Mouse (Mus musculus) layer of hippocampus, adult 2 months (tissue): Measurements from ENCODE around the gene Ddx28. TPM values are rescaled to one million over a fixed set of nuclear protein-coding genes. Genes with fewer than 3 reads are reported as not detected.
"Not testable (repeated sequence)": the region's sequence is repeated elsewhere in the genome, so short reads cannot be mapped to it uniquely, and the experiment has no call there.

Experiments
- DNase-seq, 2 experiments: peaks; one replicate each; pipeline ENCODE4 v3.0.0; 2022; ENCODE audit warnings: low spot score in 2 of 2
- H3K27ac ChIP-seq: fragments of 200-600 bp; 2 replicates; pipeline ENCODE4 v1.8.1; 2022
- H3K4me3 ChIP-seq: fragments of 200-600 bp; 2 replicates; pipeline ENCODE4 v1.8.1; 2022; ENCODE audit warnings: mild to moderate bottlenecking
- CTCF ChIP-seq: fragments of 200-600 bp; conservative IDR thresholded peaks from 2 replicates; pipeline ENCODE4 v1.8.1; 2022; ENCODE audit warnings: antibody characterized with exemption, mild to moderate bottlenecking, moderate library complexity
- total RNA-seq, 2 experiments: library from RNA; stranded (reverse); gene quantifications; 2 replicates each; pipeline ENCODE4 v1.2.3; 2021

The Ddx28 gene
- total RNA-seq, 2 experiments from 2014 or later = 12.4 to 14.0 TPM

DNA sequence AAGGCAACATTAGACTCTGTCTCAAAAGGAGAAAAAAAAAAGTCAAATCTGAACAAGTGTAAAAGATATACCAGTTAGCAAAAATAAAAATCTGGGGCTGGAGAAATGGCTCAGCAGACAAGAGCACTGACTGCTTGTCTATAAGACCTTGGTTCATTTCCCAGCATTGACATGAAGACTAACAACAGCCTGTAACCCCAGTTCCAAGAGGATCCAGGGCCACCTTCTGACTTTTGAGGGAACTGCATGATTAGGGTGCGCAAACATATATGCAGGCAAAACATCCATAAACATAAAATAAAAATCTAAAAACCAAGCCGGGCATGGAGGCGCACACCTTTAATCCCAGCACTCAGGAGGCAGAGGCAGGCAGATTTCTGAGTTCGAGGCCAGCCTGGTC is 5.3 kb downstream of the Ddx28 start:
- Histone ChIP-seq H3K4me3 (no peak overlapping the region), H3K27ac (no peak overlapping the region)
- no peak for DNase-seq
- TF ChIP-seq CTCF = peak; percentile 43

DNA sequence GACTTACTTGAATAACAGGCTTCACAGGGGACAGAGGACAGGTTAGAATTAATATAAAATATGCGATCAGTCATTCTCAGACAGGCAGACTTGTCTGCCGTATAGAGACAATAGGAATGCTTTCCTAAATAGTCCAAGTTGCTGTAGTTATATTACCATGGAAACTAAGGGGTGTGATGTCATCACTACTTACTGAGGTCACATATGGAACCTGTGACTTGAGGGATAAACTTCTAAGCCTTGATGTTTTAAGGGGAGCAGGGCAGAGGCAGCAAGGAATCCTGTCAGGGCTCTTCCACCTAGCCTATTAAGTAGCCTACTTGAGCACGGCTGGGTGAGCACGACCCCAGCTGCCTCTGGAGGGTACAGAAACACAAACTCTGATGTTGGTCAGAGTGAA is 5.8 kb downstream of the Ddx28 start, which contains the start of gene Dpep2nb:
TSS of gene Dpep2nb (minus strand) at position 101 of the 400 bp plus-strand sequence.
- no peak for TF ChIP-seq CTCF
- DNase-seq = no peak
- Histone ChIP-seq H3K4me3 (no peak within 1 kb of the TSS), H3K27ac (no peak within 1 kb of the TSS)

DNA sequence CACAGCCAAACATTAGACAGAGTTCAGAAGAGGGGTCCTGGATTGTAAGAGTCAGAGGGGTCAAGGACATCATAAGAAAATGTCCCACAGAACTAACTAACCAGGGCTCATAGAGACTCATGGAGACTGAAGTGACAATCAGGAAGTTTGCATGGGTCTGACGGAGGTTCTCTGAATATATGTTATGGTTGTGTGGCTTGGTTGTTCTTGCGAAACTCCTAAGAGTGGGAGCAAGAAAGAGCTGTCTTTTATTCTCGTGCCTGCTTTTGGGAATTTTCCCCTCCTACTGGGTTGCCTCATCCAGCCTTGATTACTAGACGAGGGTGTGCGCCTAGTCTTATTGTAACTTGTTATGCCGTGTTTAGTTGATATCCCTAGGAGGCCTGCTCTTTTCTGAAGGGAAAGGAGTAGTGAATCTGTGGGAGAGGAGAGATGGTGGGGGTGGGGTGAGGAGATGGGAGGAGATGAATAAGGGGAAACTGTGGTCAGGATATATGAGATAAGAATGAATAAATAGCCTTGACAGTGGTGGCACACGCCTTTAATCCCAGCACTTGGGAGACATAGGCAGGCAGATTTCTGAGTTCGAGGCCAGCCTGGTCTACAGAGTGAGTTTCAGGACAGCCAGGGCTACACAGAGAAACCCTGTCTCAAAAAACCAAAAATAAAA is 7.0 kb downstream of the Ddx28 start:
- Histone ChIP-seq H3K27ac (no peak overlapping the region), H3K4me3 (no peak overlapping the region)
- TF ChIP-seq CTCF = no peak
- DNase-seq = no peak

DNA sequence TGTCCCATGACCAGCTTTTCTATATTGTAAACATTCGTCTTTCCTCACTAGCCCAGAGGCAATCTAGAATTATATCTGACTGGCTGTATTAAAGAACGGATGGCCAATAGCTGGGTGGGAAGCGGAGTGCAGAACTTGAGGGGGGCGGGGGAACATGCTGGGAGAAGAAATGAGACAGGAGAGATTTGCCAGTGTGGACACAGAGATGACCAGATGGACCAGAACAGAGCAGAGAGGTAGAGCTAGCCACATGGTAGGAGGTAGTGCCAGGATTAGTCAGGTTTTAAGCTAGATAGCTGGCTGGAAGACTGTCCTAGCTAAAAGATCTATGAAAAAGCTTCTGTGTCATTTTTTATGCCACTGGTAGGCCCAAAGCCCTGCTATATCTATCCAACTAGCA is 9.8 kb downstream of the Ddx28 start:
- no peak for TF ChIP-seq CTCF
- no peak overlapping the region for H3K27ac ChIP-seq
- no peak overlapping the region for H3K4me3 ChIP-seq
- no peak for DNase-seq

DNA sequence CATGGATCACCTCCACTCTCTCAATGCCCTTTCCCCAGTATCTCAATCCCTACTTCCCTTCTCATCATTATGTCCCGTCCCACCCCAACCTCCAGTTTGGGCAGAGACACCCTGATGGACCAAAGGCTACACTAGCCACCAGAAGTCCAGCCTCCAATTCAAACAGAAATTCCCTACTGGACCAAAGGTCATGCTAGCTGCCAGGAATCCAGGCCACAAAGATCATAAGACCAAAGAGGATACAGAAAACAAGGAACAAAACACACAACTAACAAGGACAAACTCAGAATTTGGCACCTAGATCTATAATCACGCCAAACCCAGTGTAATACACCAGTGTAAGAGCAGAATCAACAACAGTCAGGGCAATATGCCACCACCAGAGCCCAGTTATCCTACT is 12.7 kb downstream of the Ddx28 start:
- no peak for TF ChIP-seq CTCF
- no peak for DNase-seq
- Histone ChIP-seq H3K27ac (no peak overlapping the region), H3K4me3 (no peak overlapping the region)

DNA sequence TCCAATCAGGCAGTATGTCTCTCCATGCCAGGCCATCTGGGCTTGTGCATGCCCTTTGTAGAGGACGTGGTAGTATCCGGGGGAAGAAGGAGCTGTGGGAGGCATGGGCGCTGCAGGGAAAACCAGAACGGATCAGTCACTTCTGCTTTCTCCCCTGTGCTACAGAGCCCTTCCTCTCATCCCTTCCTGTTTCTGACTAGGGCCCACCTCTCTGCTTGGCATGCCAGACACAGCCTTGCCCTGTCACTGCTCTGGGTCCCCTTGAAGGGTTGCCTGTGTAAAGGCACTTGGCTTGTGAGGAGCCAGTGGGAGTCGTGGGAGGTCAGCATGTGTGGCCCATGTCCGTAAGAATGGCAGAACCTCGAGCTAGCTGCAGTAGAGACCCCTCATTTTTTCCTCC is 15.3 kb downstream of the Ddx28 start:
- DNase-seq = no peak
- Histone ChIP-seq H3K27ac (no peak overlapping the region), H3K4me3 (no peak overlapping the region)
- no peak for TF ChIP-seq CTCF

DNA sequence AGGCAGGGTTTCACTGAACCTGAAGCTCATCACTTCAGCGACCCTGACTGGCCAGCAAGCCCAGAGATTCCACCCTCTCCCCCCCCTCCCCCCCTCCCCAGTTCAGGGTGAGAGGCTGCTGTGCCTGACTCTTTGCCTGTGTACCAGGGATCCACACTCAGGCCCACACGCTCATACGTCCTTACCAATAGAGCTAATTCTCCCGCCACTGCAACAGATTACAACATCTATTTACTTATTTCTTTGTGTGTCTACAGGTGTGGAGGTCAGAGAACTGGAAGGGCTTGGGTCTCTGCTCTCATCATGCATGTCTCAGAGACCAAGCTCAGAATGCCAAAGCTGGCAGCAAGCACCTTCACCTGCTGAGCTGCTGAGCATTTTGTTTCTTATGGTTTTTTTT is 18.5 kb downstream of the Ddx28 start:
- Histone ChIP-seq H3K27ac (no peak overlapping the region), H3K4me3 (no peak overlapping the region)
- no peak for TF ChIP-seq CTCF
- DNase-seq = no peak

DNA sequence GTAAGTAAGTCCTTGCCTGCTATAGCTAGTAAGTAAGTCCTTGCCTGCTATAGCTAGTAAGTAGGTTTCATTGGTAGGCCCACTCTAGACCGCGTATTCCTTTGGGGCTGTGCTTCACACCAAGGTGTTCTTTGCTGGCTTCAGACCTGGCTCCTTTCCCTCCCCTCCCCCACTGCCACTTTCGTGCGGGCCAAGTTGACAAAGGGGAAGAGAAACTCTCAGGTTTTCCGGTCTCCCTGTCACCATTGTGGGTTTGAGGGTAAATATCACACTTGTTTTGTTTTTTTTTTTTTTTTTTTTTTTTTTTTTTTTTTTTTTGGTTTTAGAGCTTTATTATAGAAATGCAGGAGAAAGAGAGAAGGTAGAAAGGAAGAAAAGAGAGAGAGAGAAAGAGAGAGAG is 19.2 kb downstream of the Ddx28 start:
- H3K4me3 ChIP-seq = no peak overlapping the region
- H3K27ac ChIP-seq = no peak overlapping the region
- no peak for DNase-seq
- TF ChIP-seq CTCF = no peak

DNA sequence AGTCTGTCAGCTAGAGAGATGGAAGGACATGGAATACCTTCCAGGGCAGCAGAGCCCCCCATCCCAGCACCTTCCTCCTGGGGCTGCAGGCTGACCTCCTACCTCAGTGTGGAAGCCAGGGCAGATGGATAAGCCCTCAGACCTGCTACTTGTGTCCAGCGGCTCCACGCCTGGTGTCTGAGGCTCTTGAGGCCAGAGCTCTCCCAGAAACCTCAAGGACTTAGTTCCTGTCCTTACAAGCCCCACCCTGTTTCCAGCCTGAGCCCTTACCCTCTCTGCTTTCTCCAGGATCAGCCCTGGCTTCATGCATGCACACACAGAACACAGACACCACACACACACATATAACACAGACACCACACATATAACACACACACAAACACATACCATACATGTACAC is 20.1 kb downstream of the Ddx28 start:
- H3K27ac ChIP-seq = no peak overlapping the region
- H3K4me3 ChIP-seq = no peak overlapping the region
- no peak for DNase-seq
- TF ChIP-seq CTCF = no peak

DNA sequence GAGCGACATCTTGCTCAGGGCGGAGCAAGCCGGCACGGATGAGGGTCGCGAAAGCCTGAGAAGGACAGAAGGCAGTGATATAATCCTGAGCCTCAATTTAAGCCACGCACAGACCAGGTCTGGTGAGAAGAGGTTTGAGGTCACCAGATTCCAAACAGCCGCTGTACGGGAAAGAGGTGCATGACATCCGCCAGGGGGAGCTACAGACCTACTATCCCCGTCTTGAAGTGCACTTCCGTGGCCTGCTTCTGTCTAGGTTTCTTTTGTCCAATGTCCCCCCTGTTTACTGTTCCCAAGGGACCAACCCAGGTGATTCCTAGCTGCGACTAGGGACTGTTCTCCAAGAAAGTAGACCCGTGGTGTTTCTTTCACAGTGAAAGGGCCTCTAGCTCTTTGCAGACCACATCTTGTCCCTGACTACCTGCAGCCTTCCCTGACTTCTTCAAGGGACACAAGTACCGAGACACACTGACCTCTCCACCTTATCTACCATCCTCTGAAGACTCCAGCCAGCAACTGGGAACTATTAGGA is 20.8 kb downstream of the Ddx28 start, which contains the start of gene Dus2:
TSS of gene Dus2 (plus strand) at position 482 of the 532 bp plus-strand sequence.
- Histone ChIP-seq H3K27ac (no peak within 1 kb of the TSS), H3K4me3 (no peak within 1 kb of the TSS)
- DNase-seq = peak; percentile 55 to 84
- peak; percentile 91 for TF ChIP-seq CTCF

DNA sequence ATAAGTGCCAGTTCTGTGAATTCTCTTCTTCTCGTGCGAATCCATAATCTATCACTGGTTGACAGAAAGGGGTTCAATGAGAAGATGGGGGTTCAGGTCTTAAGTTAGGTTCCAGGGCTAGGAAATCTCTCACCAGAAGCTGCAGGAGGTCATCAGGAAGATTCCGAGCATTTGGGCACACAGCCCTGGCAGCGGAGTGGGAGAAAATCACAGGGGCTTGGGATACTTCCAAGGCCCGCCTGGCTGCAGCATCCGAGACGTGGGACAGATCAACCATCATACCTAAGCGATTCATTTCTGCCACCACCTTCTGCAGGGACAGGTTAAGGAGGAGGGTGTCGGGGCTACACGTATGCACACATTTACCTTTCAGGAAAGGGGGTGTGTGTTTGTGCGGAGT is 23.1 kb downstream of the Ddx28 start:
- Histone ChIP-seq H3K4me3 (no peak overlapping the region), H3K27ac (no peak overlapping the region)
- TF ChIP-seq CTCF = no peak
- no peak for DNase-seq

DNA sequence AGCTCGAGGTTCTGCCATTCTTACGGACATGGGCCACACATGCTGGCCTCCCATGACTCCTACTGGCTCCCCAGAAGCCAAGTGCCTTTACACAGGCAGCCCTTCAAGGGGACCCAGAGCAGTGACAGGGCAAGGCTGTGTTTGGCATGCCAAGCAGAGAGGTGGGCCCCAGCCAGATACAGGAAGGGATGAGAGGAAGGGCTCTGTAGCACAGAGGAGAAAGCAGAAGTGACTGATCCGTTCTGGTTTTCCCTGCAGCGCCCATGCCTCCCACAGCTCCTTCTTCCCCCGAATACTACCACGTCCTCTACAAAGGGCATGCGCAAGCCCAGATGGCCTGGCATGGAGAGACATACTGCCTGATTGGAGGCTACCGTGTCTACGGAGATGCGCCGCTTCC is 28.3 kb downstream of the Ddx28 start:
- H3K27ac ChIP-seq, H3K4me3 ChIP-seq, DNase-seq: not testable (repeated sequence)

DNA sequence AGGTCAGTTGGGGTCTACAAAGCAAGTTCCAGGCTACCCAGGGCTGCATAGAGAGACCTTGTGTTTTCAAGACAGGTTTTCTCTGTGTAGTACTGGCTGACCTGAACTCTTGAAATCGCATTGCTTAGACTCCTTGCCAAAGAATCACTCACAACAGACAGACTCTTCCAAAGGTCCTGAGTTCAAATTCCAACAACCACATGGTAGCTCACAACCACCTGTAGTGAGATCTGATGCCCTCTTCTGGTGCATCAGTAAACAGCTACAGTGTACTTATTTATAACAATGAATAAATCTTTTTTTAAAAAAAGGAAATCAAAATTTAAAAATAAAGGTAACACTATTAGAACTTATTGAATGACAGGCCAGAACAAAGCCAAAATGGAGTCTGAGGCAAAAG is 30.5 kb downstream of the Ddx28 start:
- H3K4me3 ChIP-seq = no peak overlapping the region
- no peak overlapping the region for H3K27ac ChIP-seq
- no peak for DNase-seq
- TF ChIP-seq CTCF = peak; percentile 62

DNA sequence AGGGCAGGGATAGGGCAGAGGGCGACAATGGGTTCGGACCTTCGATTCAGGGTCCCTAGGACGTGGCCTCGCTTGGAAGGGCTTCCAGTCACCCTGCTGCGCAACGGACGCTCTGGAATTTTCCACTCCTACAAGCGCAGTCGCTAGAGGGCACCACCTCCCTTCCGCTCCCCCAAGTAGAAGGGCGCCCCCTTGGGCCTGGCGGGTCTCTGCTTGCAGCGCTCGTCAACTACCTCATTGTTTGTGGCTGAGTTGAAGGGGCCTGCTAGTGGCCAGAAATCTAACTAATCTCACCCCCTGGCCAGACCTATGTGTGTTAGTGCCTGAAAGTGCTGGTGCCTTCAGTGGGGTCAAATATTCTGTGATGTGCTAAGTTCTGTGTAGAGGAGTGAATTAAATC is 32.4 kb downstream of the Ddx28 start, which contains the start of gene Dpep3:
TSS of gene Dpep3 (minus strand) at position 105 of the 400 bp plus-strand sequence.
- no peak for TF ChIP-seq CTCF
- DNase-seq = no peak
- Histone ChIP-seq H3K27ac (no peak within 1 kb of the TSS), H3K4me3 (no peak within 1 kb of the TSS)
